Mouse (Mus musculus): ENCODE results near the gene Slc22a23.

The Slc22a23 gene

GRCm38 (mm10) chr13:34163304-34163975 lies 181.5 kb downstream of the Slc22a23 start:
- no peak for DNase-seq (ENCODE audit: low spot score)

GRCm38 (mm10) chr13:34162491-34163303 lies 182.3 kb downstream of the Slc22a23 start, which contains the start of gene Psmg4:
Gene Psmg4 (plus strand): TSS chr13:34162964.
- DNase-seq (ENCODE audit: low spot score): peak; percentile 88

- DNase-seq (ENCODE audit: low spot score): no peak
Measured at GRCm38 (mm10) chr13:34159926-34160325, 185.1 kb downstream of the Slc22a23 start.

- no peak for DNase-seq (ENCODE audit: low spot score)
Measured at GRCm38 (mm10) chr13:34157596-34158157, 187.3 kb downstream of the Slc22a23 start.

- DNase-seq (ENCODE audit: low spot score): no peak
Measured at GRCm38 (mm10) chr13:34156840-34157185, 188.2 kb downstream of the Slc22a23 start.

GRCm38 (mm10) chr13:34156133-34156839 lies 188.7 kb downstream of the Slc22a23 start:
- no peak for DNase-seq (ENCODE audit: low spot score)

- no peak for DNase-seq (ENCODE audit: low spot score)
Measured at GRCm38 (mm10) chr13:34154931-34155272, 190.1 kb downstream of the Slc22a23 start.

- no peak for DNase-seq (ENCODE audit: low spot score)
Measured at GRCm38 (mm10) chr13:34154217-34154930, 190.6 kb downstream of the Slc22a23 start.

GRCm38 (mm10) chr13:34153254-34154011 lies 191.5 kb downstream of the Slc22a23 start:
- no peak for DNase-seq (ENCODE audit: low spot score)

GRCm38 (mm10) chr13:34152695-34153094 lies 192.3 kb downstream of the Slc22a23 start:
- no peak for DNase-seq (ENCODE audit: low spot score)

- no peak for DNase-seq (ENCODE audit: low spot score)
Measured at GRCm38 (mm10) chr13:34151425-34151824, 193.6 kb downstream of the Slc22a23 start.

- DNase-seq (ENCODE audit: low spot score): no peak
Measured at GRCm38 (mm10) chr13:34150271-34151027, 194.5 kb downstream of the Slc22a23 start.

- DNase-seq (ENCODE audit: low spot score): no peak
Measured at GRCm38 (mm10) chr13:34149463-34150176, 195.4 kb downstream of the Slc22a23 start.

GRCm38 (mm10) chr13:34148767-34149392 lies 196.1 kb downstream of the Slc22a23 start:
- no peak for DNase-seq (ENCODE audit: low spot score)

- no peak for DNase-seq (ENCODE audit: low spot score)
Measured at GRCm38 (mm10) chr13:34148181-34148580, 196.8 kb downstream of the Slc22a23 start.

GRCm38 (mm10) chr13:34146916-34147315 lies 198.1 kb downstream of the Slc22a23 start:
- DNase-seq (ENCODE audit: low spot score): no peak

- DNase-seq (ENCODE audit: low spot score): no peak
Measured at GRCm38 (mm10) chr13:34143389-34143788, 201.6 kb downstream of the Slc22a23 start.

GRCm38 (mm10) chr13:34136605-34137004 lies 208.4 kb downstream of the Slc22a23 start:
- DNase-seq (ENCODE audit: low spot score): no peak

- no peak for DNase-seq (ENCODE audit: low spot score)
Measured at GRCm38 (mm10) chr13:34134276-34134675, 210.7 kb downstream of the Slc22a23 start.

Measured in layer of hippocampus, adult 9-10 months (tissue).